Mouse (Mus musculus) limb, embryonic 12.5 days (tissue): ENCODE data around the gene Nhlh2. TPM values are rescaled to one million over a fixed set of nuclear protein-coding genes. Genes with fewer than 3 reads are reported as not detected.

Experiments used
- ATAC-seq: fragments of 200-750 bp; cut with Nextera tagmentation; 2 replicates; pipeline ENCODE4 v1.8.0; 2017; ENCODE audit warnings: low read depth, moderate TSS enrichment; ENCODE audit not compliant: insufficient number of reproducible peaks, insufficient read depth, low FRiP score, low TSS enrichment
- H3K27ac ChIP-seq: fragments of 300-500 bp; sonication (generic); 2 replicates; pipeline ENCODE4 v1.5.1; 2016; ENCODE audit warnings: mild to moderate bottlenecking, moderate library complexity
- H3K27me3 ChIP-seq: fragments of 300-500 bp; sonication (generic); 2 replicates; pipeline ENCODE4 v1.6.1; 2016; ENCODE audit warnings: mild to moderate bottlenecking, moderate library complexity
- H3K36me3 ChIP-seq: fragments of 300-500 bp; sonication (generic); 2 replicates; pipeline ENCODE4 v1.6.1; 2016; ENCODE audit warnings: mild to moderate bottlenecking, moderate library complexity
- H3K4me1 ChIP-seq: fragments of 300-500 bp; sonication (generic); replicated peaks from 2 replicates; pipeline ENCODE4 v1.6.1; 2016
- H3K4me2 ChIP-seq: fragments of 300-500 bp; sonication (generic); 2 replicates; pipeline ENCODE4 v1.6.1; 2016; ENCODE audit warnings: mild to moderate bottlenecking, moderate library complexity
- H3K4me3 ChIP-seq: fragments of 300-500 bp; sonication (generic); replicated peaks from 2 replicates; pipeline ENCODE4 v1.5.1; 2016; ENCODE audit warnings: mild to moderate bottlenecking
- H3K9ac ChIP-seq: fragments of 300-500 bp; sonication (generic); replicated peaks from 2 replicates; pipeline ENCODE4 v1.6.1; 2016; ENCODE audit warnings: mild to moderate bottlenecking, moderate library complexity
- H3K9me3 ChIP-seq: fragments of 300-500 bp; sonication (generic); 2 replicates; pipeline ENCODE4 v1.6.1; 2016; ENCODE audit warnings: mild to moderate bottlenecking, moderate library complexity
- WGBS: fragments of 180-500 bp; shearing (Covaris S2); methylation state at CpG from one replicate; pipeline ENCODE4 v1.1.7; 2016; 5-methylcytosine and 5-hydroxymethylcytosine counted together
- polyA plus RNA-seq: library from polyadenylated mRNA; unstranded; fragments of >200 nt; fragmentation: Nextera tagmentation; extraction: Ambion mirVana; gene quantifications from 2 replicates; pipeline ENCODE4 v1.2.1, GENCODE M21; 2016

Nhlh2 gene
- 0.15 and 0.25 TPM in 2 replicates for polyA plus RNA-seq

- H3K27me3 ChIP-seq = peaks cover 55% of the 10 kb centered on the region
- 8% methylated on average over 2 of the region's 2 CpGs for WGBS
- H3K4me1 ChIP-seq = peaks cover 21% of the 10 kb centered on the region
- H3K27ac ChIP-seq = no peak within 1 kb of the TSS
- H3K4me2 ChIP-seq = no peak within 1 kb of the TSS
- ATAC-seq = no peak
- no peak within 1 kb of the TSS for H3K4me3 ChIP-seq
- H3K9me3 ChIP-seq = no peaks in the 10 kb centered on the region
- H3K9ac ChIP-seq = no peak within 1 kb of the TSS
- H3K36me3 ChIP-seq = no peaks in the 10 kb centered on the region
Observed at GRCm38 (mm10) chr3:102009926-102010381, at the start of gene Nhlh2. Gene Nhlh2 (plus strand): TSS chr3:102010076.

GRCm38 (mm10) chr3:101961146-101961835 lies 48.6 kb upstream of the Nhlh2 start:
- ATAC-seq = no peak
- Histone ChIP-seq H3K4me2 (no peak overlapping the region), H3K9me3 (no peaks in the 10 kb centered on the region), H3K4me1 (0 out of 2 replicates have a peak, but pooled peaks cover 6% of the 10 kb centered on the region), H3K9ac (no peak overlapping the region), H3K27me3 (peaks cover 9% of the 10 kb centered on the region), H3K36me3 (no peaks in the 10 kb centered on the region), H3K27ac (no peak overlapping the region), H3K4me3 (no peak overlapping the region)
- WGBS = 90% methylated on average over 15 of the region's 15 CpGs

- Histone ChIP-seq H3K27ac (no peak overlapping the region), H3K36me3 (no peaks in the 10 kb centered on the region), H3K9ac (no peak overlapping the region), H3K9me3 (no peaks in the 10 kb centered on the region), H3K4me1 (peaks cover 6% of the 10 kb centered on the region; the same call in 1 of the 2 replicates), H3K4me3 (no peak overlapping the region), H3K4me2 (no peak overlapping the region), H3K27me3 (peaks cover 9% of the 10 kb centered on the region)
- 15% methylated on average over 9 of the region's 9 CpGs for WGBS
- ATAC-seq = no peak
Observed at GRCm38 (mm10) chr3:101963501-101963900, 46.4 kb upstream of the Nhlh2 start.

DNA sequence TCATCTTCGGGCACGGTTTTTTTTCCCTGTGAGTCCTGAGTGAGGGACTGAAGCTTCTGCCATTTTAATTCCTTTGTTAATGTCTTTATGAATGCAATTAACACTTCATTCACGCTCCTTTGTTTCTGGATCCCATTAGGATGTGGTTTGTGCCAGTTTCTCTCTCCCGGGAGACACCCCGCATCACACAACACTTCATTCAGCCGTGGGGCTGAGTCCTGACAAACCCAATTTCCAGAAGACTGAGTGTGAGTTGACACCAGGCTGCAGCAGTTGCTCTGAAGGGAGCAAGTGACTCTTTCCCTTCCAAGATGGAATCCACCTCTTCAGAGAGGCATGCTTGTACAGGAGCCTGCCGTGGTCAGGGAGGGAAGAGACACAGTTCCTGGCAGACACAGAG lies 45.5 kb upstream of the Nhlh2 start:
- H3K36me3 ChIP-seq = no peaks in the 10 kb centered on the region
- no peak overlapping the region for H3K4me2 ChIP-seq
- no peak overlapping the region for H3K4me3 ChIP-seq
- no peaks in the 10 kb centered on the region for H3K9me3 ChIP-seq
- no peak overlapping the region for H3K27ac ChIP-seq
- no peak overlapping the region for H3K9ac ChIP-seq
- ATAC-seq = no peak
- peaks cover 9% of the 10 kb centered on the region for H3K27me3 ChIP-seq
- 28% methylated on average over 7 of the region's 7 CpGs for WGBS
- peaks cover 6% of the 10 kb centered on the region; the same call in 1 of the 2 replicates for H3K4me1 ChIP-seq

DNA sequence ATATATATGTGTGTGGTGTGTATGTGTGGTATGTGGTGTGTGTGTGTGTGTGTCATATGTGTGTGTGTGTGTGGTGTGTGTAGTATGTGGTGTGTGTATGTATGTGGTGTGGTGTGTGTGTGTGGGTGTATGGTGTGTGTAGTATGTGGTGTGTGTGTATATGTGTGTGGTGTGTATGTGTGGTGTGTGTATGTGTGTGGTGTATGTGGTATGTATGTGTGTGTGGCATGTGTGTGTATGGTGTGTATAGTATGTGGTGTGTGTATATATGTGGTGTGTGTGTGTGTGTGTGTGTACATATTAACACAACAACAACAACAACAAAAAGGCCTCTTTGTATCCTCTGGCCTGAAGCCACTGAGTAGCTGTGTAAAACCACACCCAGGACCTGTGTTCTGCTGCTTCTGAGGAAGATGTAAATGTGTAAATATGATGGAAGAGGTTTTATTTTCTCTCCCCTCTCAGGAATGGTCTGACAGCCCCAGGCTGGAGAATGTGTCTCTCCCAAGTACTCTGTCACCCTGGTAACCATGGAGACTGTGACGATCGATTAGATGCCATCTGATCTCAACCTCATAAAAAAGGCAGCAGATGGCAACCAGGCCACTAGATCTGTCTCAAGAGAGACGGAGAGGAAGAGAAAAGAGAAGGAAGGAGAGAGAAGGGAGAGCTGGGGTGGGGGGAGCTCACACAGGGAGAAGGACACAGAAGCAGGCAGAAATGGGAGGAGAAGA lies 42.9 kb upstream of the Nhlh2 start:
- Histone ChIP-seq H3K9me3 (no peaks in the 10 kb centered on the region), H3K4me2 (no peak overlapping the region), H3K9ac (no peak overlapping the region), H3K27ac (no peak overlapping the region), H3K36me3 (no peaks in the 10 kb centered on the region), H3K27me3 (peaks cover 9% of the 10 kb centered on the region), H3K4me3 (no peak overlapping the region), H3K4me1 (peaks cover 6% of the 10 kb centered on the region; the same call in 1 of the 2 replicates)
- 8% methylated on average over 3 of the region's 3 CpGs for WGBS
- no peak for ATAC-seq

GRCm38 (mm10) chr3:101975337-101975736 lies 34.5 kb upstream of the Nhlh2 start:
- H3K4me2 ChIP-seq = no peak overlapping the region
- H3K27ac ChIP-seq = no peak overlapping the region
- no peaks in the 10 kb centered on the region for H3K4me1 ChIP-seq
- H3K27me3 ChIP-seq = no peaks in the 10 kb centered on the region
- H3K36me3 ChIP-seq = no peaks in the 10 kb centered on the region
- H3K9me3 ChIP-seq = no peaks in the 10 kb centered on the region
- H3K9ac ChIP-seq = no peak overlapping the region
- ATAC-seq = no peak
- H3K4me3 ChIP-seq = no peak overlapping the region
- 84% methylated on average over 10 of the region's 10 CpGs for WGBS

DNA sequence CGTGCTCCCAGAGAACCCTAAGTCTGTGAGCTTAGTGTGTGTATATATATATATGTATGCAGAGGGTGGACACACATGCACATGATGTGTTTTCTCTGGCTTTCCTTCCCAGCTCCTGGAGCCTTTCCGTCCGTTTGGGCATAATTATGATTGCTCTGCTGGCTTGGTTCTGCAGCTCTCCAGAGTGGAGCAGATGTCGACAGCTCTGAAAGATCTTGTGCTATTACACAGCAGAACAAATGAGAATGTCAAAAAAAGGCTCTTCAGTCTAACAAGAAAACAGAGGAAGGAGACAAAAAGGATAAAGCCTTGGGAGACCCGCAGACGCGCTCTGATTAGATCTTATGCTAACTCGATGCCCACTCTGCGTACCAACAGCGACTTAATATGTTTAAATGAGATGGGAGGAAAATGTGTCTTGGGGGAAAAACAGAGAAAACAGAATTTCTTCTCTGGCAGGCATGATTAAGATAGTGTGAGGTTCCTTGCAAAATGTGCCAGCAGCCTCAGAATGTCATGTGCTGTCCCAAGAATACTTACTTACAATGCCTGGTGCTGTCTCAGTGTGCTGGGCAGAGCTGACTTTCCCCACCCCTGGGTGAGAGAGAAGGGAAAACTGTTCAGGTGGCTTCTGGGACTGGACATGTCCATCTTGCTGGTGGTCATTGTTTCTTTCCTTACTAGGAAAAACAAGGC lies 31.4 kb upstream of the Nhlh2 start:
- no peak overlapping the region for H3K4me2 ChIP-seq
- no peaks in the 10 kb centered on the region for H3K4me1 ChIP-seq
- ATAC-seq = no peak
- WGBS = 88% methylated on average over 10 of the region's 10 CpGs
- no peak overlapping the region for H3K27ac ChIP-seq
- no peak overlapping the region for H3K9ac ChIP-seq
- no peaks in the 10 kb centered on the region for H3K9me3 ChIP-seq
- no peak overlapping the region for H3K4me3 ChIP-seq
- H3K36me3 ChIP-seq = no peaks in the 10 kb centered on the region
- H3K27me3 ChIP-seq = no peaks in the 10 kb centered on the region

DNA sequence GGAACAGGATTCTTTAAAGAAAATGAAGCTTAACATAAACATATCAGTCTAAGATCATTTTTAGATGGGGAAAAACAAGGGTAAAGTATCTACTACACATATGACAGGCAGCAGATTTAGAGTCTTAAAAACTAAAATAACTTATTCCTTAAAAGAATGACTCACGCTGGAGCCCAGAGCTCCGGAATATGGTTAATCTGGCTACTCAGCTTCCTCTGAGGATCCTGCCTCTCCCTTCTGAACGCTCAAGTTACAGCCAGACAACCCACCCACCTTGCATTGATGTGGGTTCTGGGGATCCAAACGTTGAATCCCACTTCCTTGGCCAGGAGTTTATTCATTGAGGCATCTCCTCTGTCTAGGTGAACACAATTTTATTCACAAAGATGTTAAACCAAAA lies 26.0 kb upstream of the Nhlh2 start:
- H3K4me3 ChIP-seq = no peak overlapping the region
- H3K27me3 ChIP-seq = no peaks in the 10 kb centered on the region
- H3K36me3 ChIP-seq = no peaks in the 10 kb centered on the region
- H3K4me2 ChIP-seq = no peak overlapping the region
- H3K4me1 ChIP-seq = no peaks in the 10 kb centered on the region
- WGBS = 67% methylated on average over 4 of the region's 4 CpGs
- no peak overlapping the region for H3K9ac ChIP-seq
- H3K27ac ChIP-seq = no peak overlapping the region
- no peaks in the 10 kb centered on the region for H3K9me3 ChIP-seq
- no peak for ATAC-seq

DNA sequence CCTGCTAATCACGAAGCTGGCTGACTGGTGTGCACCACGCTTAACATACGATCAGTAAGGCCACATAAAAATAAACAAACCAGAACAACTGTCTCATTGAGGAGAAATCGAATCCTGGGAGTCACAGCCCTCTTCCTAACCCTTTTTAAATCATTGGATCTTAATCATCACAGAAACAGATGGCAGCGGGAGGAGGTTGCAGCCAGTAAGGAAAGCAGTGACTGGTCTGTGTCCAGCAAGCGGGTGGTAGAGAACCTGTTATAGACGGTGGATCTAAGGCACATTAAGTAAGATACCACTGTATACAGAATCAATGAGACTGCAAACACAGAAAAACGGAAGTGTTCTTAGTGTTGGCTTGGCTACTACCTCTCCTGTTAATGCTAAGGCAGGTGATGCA lies 24.2 kb upstream of the Nhlh2 start:
- Histone ChIP-seq H3K4me2 (no peak overlapping the region), H3K27ac (no peak overlapping the region), H3K27me3 (no peaks in the 10 kb centered on the region), H3K9ac (no peak overlapping the region), H3K36me3 (no peaks in the 10 kb centered on the region), H3K4me1 (no peaks in the 10 kb centered on the region), H3K9me3 (no peaks in the 10 kb centered on the region), H3K4me3 (no peak overlapping the region)
- no peak for ATAC-seq
- 81% methylated on average over 8 of the region's 8 CpGs for WGBS

- Histone ChIP-seq H3K4me3 (no peak overlapping the region), H3K4me1 (no peaks in the 10 kb centered on the region), H3K27ac (no peak overlapping the region), H3K27me3 (no peaks in the 10 kb centered on the region), H3K9ac (no peak overlapping the region), H3K9me3 (no peaks in the 10 kb centered on the region), H3K4me2 (no peak overlapping the region), H3K36me3 (no peaks in the 10 kb centered on the region)
- 78% methylated on average over 3 of the region's 3 CpGs for WGBS
- no peak for ATAC-seq
Observed at GRCm38 (mm10) chr3:101990136-101990535, 19.7 kb upstream of the Nhlh2 start.

GRCm38 (mm10) chr3:101990995-101991516 lies 18.8 kb upstream of the Nhlh2 start:
- Histone ChIP-seq H3K9ac (no peak overlapping the region), H3K4me1 (no peaks in the 10 kb centered on the region), H3K4me3 (no peak overlapping the region), H3K9me3 (no peaks in the 10 kb centered on the region), H3K27me3 (no peaks in the 10 kb centered on the region), H3K36me3 (no peaks in the 10 kb centered on the region), H3K4me2 (no peak overlapping the region), H3K27ac (no peak overlapping the region)
- ATAC-seq = no peak
- WGBS = 54% methylated on average over 6 of the region's 6 CpGs
